Mouse (Mus musculus) small intestine, adult 2 months (tissue): ENCODE measurements around the gene Ptpdc1. TPM values are rescaled to one million over a fixed set of nuclear protein-coding genes. Genes with fewer than 3 reads are reported as not detected.
A peak's percentile ranks its signal among the peaks of the same experiment; 100 is the strongest.

ENCODE experiments used
- H3K27ac ChIP-seq: fragments of 200-500 bp; 2 replicates; pipeline ENCODE4 v1.5.1; 2012; ENCODE audit warnings: low read depth, low read length, control low read depth, inconsistent platforms; ENCODE audit not compliant: insufficient read depth
- H3K27me3 ChIP-seq: fragments of 200-500 bp; 2 replicates; pipeline ENCODE4 v1.6.1; 2012; ENCODE audit warnings: mild to moderate bottlenecking, moderate library complexity, low read length, inconsistent platforms; ENCODE audit not compliant: control insufficient read depth, insufficient read depth
- H3K36me3 ChIP-seq: fragments of 200-500 bp; 2 replicates; pipeline ENCODE4 v1.6.1; 2012; ENCODE audit warnings: mild to moderate bottlenecking, low read length, control low read depth, inconsistent platforms; ENCODE audit not compliant: control insufficient read depth, insufficient read depth
- H3K4me1 ChIP-seq: fragments of 200-500 bp; 2 replicates; pipeline ENCODE4 v1.6.1; 2012; ENCODE audit warnings: low read length, inconsistent platforms, mixed read lengths; ENCODE audit not compliant: control insufficient read depth, insufficient read depth, insufficient read length
- H3K4me3 ChIP-seq: fragments of 200-500 bp; 2 replicates; pipeline ENCODE4 v1.5.1; 2012; ENCODE audit warnings: low read depth, mild to moderate bottlenecking, control low read depth, inconsistent platforms, low read length, moderate library complexity
- CTCF ChIP-seq: fragments of 200-500 bp; IDR thresholded peaks from 2 replicates; pipeline ENCODE4 v1.5.1; 2012; ENCODE audit warnings: low read depth, mild to moderate bottlenecking, control low read depth, inconsistent platforms, low read length, moderate library complexity, mixed read lengths; ENCODE audit not compliant: insufficient replicate concordance, insufficient read length; ENCODE audit errors: extremely low read depth
- POLR2A ChIP-seq: fragments of 200-500 bp; IDR thresholded peaks from 2 replicates; pipeline ENCODE4 v1.6.1; 2012; ENCODE audit warnings: low read depth, mild to moderate bottlenecking, control low read depth, inconsistent platforms, low read length, moderate library complexity
- WGBS: fragments of 180-500 bp; shearing (Covaris S2); methylation state at CpG from one replicate; pipeline ENCODE4 v1.1.7; 2018; 5-methylcytosine and 5-hydroxymethylcytosine counted together
- polyA plus RNA-seq: library from polyadenylated mRNA; depleted of rRNA; stranded (reverse); fragments of >200 nt; gene quantifications from 2 replicates; pipeline ENCODE4 v1.2.3, GENCODE M21; 2012

The Ptpdc1 gene
- polyA plus RNA-seq, 1 experiment = 0.62 TPM

DNA sequence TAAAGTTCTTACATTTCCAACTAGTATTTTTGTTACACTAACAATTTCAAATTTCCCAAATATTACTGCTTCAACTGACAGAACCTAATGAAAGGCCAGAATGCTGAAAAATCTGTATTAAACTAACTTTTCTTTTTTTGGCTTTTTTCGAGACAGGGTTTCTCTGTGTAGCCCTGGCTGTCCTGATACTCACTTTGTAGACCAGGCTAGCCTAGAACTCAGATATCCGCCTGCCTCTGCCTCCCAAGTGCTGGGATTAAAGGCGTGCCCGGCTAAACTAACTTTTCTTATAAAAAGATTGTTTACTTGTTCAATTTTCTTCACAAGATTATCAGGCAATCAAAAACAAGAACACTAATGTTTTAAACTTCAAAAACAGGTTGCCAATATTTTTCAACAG is 80.6 kb downstream of the Ptpdc1 start:
- Histone ChIP-seq H3K4me3 (peak overlapping the region; percentile 16; the same call in 1 of the 2 replicates), H3K36me3 (no peaks in the 10 kb centered on the region), H3K27ac (peak overlapping the region; percentile 98; the same call in 1 of the 2 replicates), H3K4me1 (peaks cover 4% of the 10 kb centered on the region; the same call in 1 of the 2 replicates), H3K27me3 (no peaks in the 10 kb centered on the region)
- WGBS = 14% methylated on average over 4 of the region's 4 CpGs
- TF ChIP-seq CTCF (no peak), POLR2A (no peak)

DNA sequence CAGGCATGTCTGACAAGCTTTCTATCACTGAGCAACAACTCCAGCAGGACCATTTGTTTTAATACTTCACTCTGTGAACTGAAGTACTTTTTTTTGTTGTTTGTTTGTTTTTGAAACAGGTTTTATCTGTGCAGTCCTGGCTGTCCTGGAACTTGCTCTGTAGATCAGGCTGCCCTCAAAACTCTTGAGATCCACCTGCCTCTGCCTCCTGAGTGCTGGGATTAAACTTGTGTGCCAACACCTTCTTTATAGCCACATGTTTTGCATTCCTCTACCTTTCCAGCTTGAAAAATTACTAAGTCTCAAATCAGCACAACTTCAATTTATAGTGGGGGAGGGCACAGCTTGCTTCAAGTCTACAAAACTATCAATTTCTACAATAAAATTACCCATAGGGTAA is 81.1 kb downstream of the Ptpdc1 start:
- Histone ChIP-seq H3K27ac (no peak overlapping the region), H3K36me3 (no peaks in the 10 kb centered on the region), H3K4me3 (no peak overlapping the region), H3K27me3 (no peaks in the 10 kb centered on the region), H3K4me1 (peaks cover 4% of the 10 kb centered on the region; the same call in 1 of the 2 replicates)
- TF ChIP-seq CTCF = no peak
- no peak for TF ChIP-seq POLR2A

DNA sequence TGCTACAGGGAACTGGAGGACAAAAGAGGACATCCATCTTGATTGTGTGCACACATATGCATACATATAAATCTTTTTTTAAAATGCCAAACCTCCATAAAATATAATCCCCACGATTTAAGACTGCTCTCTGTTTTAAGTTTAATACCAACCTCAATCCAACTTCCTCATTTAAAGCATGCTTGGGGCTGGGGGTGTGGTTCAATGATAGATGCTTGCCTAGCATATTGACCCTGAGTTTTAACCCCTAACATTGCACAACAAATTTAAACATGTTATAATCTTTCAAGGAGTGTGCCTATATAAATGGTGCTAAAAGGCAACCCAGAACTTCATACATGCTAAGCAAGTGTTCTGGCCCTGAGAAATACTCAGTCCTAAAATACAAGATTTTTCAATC is 85.0 kb downstream of the Ptpdc1 start:
- Histone ChIP-seq H3K4me3 (no peak overlapping the region), H3K27ac (no peak overlapping the region), H3K27me3 (no peaks in the 10 kb centered on the region), H3K36me3 (peaks cover 10% of the 10 kb centered on the region), H3K4me1 (peaks cover 4% of the 10 kb centered on the region; the same call in 1 of the 2 replicates)
- no peak for TF ChIP-seq POLR2A
- TF ChIP-seq CTCF = no peak
- 5% methylated on average over 1 of the region's 1 CpGs for WGBS

DNA sequence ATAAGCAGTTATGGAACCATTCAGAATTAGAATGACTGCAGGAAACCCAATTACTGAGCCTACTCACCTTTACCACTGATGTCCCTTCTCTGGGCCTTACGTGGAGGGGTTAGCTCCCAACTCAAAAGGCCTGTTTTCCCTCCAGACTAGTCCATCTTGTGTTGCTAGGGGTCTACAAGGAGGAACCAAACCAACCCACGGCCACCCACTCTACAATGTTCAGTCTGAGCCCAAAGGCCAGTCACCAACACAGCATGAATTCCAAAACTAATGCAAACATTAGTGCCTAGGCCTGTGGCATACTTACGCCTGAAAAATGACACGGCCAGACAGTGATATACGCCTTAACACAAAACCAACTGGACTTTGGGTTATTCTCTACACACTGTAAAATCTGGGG is 92.0 kb downstream of the Ptpdc1 start:
- Histone ChIP-seq H3K36me3 (peaks cover 11% of the 10 kb centered on the region), H3K4me3 (no peak overlapping the region), H3K27ac (no peak overlapping the region), H3K27me3 (no peaks in the 10 kb centered on the region), H3K4me1 (no peaks in the 10 kb centered on the region)
- 89% methylated on average over 5 of the region's 5 CpGs for WGBS
- TF ChIP-seq POLR2A (no peak), CTCF (no peak)

DNA sequence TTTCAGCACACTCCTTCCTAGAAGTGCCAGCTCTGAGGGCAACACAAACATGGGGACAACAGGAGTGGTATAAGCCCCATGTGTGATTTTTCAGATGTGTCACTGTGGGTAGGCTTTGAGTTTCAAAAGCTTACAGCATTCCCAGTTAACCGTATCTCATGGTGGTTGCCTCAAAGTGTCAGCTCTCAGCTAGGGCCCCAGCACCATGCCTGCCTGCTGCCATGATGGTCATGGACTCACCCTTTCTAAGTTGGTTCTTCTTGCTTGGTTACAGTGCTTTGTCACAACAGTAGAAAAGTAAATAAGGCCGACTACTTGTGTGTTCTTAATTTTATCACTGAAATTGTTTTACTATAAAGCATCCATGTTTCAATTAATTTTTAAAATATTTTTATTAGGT is 94.0 kb downstream of the Ptpdc1 start:
- WGBS = 68% methylated on average over 2 of the region's 2 CpGs
- H3K4me3 ChIP-seq = no peak overlapping the region
- no peaks in the 10 kb centered on the region for H3K4me1 ChIP-seq

DNA sequence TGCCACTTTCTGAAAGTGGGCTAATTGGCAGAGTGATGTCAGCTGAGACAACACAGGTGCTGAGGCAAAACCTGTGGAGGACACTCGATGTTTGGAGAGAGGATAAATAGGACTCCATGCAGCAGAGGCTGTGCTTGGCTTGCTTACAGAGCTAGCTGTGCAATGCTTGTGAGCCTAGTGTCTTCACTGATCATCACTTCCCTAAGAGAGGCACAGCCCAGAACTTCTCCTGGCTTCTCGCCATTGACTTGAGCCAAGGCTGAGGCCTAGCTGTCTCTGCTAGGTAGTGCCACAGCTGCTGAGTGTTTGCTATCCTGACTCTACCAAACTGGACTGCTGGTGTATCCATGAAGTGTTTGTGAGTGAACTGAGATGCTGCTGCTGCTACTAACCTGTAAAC is 94.8 kb downstream of the Ptpdc1 start:
- H3K4me1 ChIP-seq = no peaks in the 10 kb centered on the region
- peaks cover 2% of the 10 kb centered on the region; the same call in 1 of the 2 replicates for H3K36me3 ChIP-seq
- no peak overlapping the region for H3K27ac ChIP-seq
- WGBS = 32% methylated on average over 2 of the region's 2 CpGs
- H3K27me3 ChIP-seq = no peaks in the 10 kb centered on the region
- TF ChIP-seq CTCF (no peak), POLR2A (no peak)
- no peak overlapping the region for H3K4me3 ChIP-seq

More for the DNA sequence above, 94.0 kb downstream of the Ptpdc1 start:
- Histone ChIP-seq H3K27ac (no peak overlapping the region), H3K36me3 (peaks cover 5% of the 10 kb centered on the region), H3K27me3 (no peaks in the 10 kb centered on the region)
- TF ChIP-seq POLR2A (no peak), CTCF (no peak)

DNA sequence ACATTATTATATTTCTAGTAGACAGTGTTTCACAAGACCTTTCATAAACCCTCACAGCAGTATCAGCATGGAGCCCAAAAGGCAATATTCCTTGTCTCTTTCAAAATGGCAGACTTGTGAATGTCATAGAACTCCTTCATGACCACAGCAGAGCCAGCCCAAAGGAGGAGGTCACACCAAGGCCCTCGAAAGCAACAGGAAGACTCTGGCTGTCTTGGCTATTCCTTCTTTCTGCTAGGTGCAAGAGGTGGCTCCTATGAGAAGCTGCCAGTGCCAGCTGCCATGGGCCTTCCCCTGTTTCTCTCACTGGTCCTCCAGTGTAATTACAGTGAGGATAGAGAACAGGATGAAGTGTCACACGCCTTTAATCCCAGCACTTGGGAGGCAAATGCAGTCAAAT is 96.4 kb downstream of the Ptpdc1 start:
- Histone ChIP-seq H3K4me3 (no peak overlapping the region), H3K4me1 (no peaks in the 10 kb centered on the region), H3K36me3 (no peaks in the 10 kb centered on the region), H3K27ac (no peak overlapping the region), H3K27me3 (no peaks in the 10 kb centered on the region)
- no peak for TF ChIP-seq CTCF
- TF ChIP-seq POLR2A = no peak
- 40% methylated on average over 2 of the region's 2 CpGs for WGBS
